Mouse (Mus musculus) ovary, postnatal 10 days (tissue): Measurements from ENCODE around the gene Mfsd2a.

Experiments
- DNase-seq: peaks from one replicate; pipeline ENCODE4 v3.0.0; 2022; ENCODE audit warnings: low spot score

The Mfsd2a gene

GRCm38 (mm10) chr4:122933857-122934256 lies 27.1 kb downstream of the Mfsd2a start:
- no peak for DNase-seq

- no peak for DNase-seq
These were observed 27.9 kb downstream of the Mfsd2a start for GRCm38 (mm10) chr4:122933051-122933591.

GRCm38 (mm10) chr4:122932239-122932978 lies 28.6 kb downstream of the Mfsd2a start:
- no peak for DNase-seq

GRCm38 (mm10) chr4:122930939-122931590 lies 29.9 kb downstream of the Mfsd2a start:
- DNase-seq, result no peak

GRCm38 (mm10) chr4:122923392-122924344 lies 37.3 kb downstream of the Mfsd2a start:
- DNase-seq, result no peak

GRCm38 (mm10) chr4:122922841-122923240 lies 38.1 kb downstream of the Mfsd2a start:
- DNase-seq, result no peak

GRCm38 (mm10) chr4:122915985-122916384 lies 45.0 kb downstream of the Mfsd2a start:
- DNase-seq, result no peak

GRCm38 (mm10) chr4:122914186-122914585 lies 46.8 kb downstream of the Mfsd2a start:
- DNase-seq, result no peak

- DNase-seq, result no peak
These were observed 48.4 kb downstream of the Mfsd2a start for GRCm38 (mm10) chr4:122912613-122913012.

- DNase-seq, result no peak
These were observed 50.4 kb downstream of the Mfsd2a start for GRCm38 (mm10) chr4:122910577-122910976.

- no peak for DNase-seq
These were observed 51.3 kb downstream of the Mfsd2a start for GRCm38 (mm10) chr4:122909572-122910189.

GRCm38 (mm10) chr4:122905359-122905758 lies 55.6 kb downstream of the Mfsd2a start:
- no peak for DNase-seq

GRCm38 (mm10) chr4:122903709-122904108 lies 57.3 kb downstream of the Mfsd2a start:
- no peak for DNase-seq

- DNase-seq, result no peak
These were observed 58.8 kb downstream of the Mfsd2a start for GRCm38 (mm10) chr4:122902156-122902555.

- DNase-seq, result no peak
These were observed 62.7 kb downstream of the Mfsd2a start for GRCm38 (mm10) chr4:122898313-122898712.

- no peak for DNase-seq
These were observed 63.2 kb downstream of the Mfsd2a start for GRCm38 (mm10) chr4:122897750-122898149.
